Mouse (Mus musculus): Measurements from ENCODE around the gene Mdfic.

GRCm38 (mm10) chr6:15770128-15770527 is 49.7 kb downstream of the Mdfic start:
- TF ChIP-seq EP300 (IDR thresholded peaks at IDR 0.05) (no peak), CTCF (IDR thresholded peaks at IDR 0.05) (no peak)
